Mouse (Mus musculus) intestine, embryonic 14.5 days (tissue): ENCODE measurements around the gene Lrrc56. TPM values are rescaled to one million over a fixed set of nuclear protein-coding genes. Genes with fewer than 3 reads are reported as not detected.
A peak's percentile ranks its signal among the peaks of the same experiment; 100 is the strongest.

Source experiments
- ATAC-seq: fragments of 200-750 bp; cut with Nextera tagmentation; replicated peaks from 2 replicates; pipeline ENCODE4 v1.8.0; 2017; ENCODE audit warnings: low read depth, moderate number of reproducible peaks, moderate TSS enrichment, moderate library complexity; ENCODE audit not compliant: low FRiP score, low TSS enrichment
- DNase-seq: peaks from one replicate; pipeline ENCODE4 v3.0.0-alpha.2; 2018; ENCODE audit warnings: low spot score
- H3K27ac ChIP-seq: fragments of 300-500 bp; sonication (generic); 2 replicates; pipeline ENCODE4 v1.5.1; 2014; ENCODE audit warnings: low read depth, mild to moderate bottlenecking, control low read depth
- H3K27me3 ChIP-seq: fragments of 300-500 bp; sonication (generic); replicated peaks from 2 replicates; pipeline ENCODE4 v1.6.1; 2014; ENCODE audit warnings: low read length, control low read depth; ENCODE audit not compliant: control insufficient read depth, insufficient read depth
- H3K36me3 ChIP-seq: fragments of 300-500 bp; sonication (generic); 2 replicates; pipeline ENCODE4 v1.6.1; 2014; ENCODE audit warnings: low read length, control low read depth; ENCODE audit not compliant: control insufficient read depth, insufficient read depth
- H3K4me1 ChIP-seq: fragments of 300-500 bp; sonication (generic); replicated peaks from 2 replicates; pipeline ENCODE4 v1.6.1; 2014; ENCODE audit warnings: low read length, control low read depth, mixed read lengths; ENCODE audit not compliant: control insufficient read depth, insufficient read depth
- H3K4me2 ChIP-seq: fragments of 300-500 bp; sonication (generic); 2 replicates; pipeline ENCODE4 v1.6.1; 2014; ENCODE audit warnings: low read length
- H3K4me3 ChIP-seq: fragments of 300-500 bp; sonication (generic); 2 replicates; pipeline ENCODE4 v1.5.1; 2014; ENCODE audit warnings: low read depth, low read length, control low read depth, mixed read lengths
- H3K9ac ChIP-seq: fragments of 300-500 bp; sonication (generic); 2 replicates; pipeline ENCODE4 v1.6.1; 2014; ENCODE audit warnings: mild to moderate bottlenecking, low read length
- H3K9me3 ChIP-seq: fragments of 300-500 bp; sonication (generic); 2 replicates; pipeline ENCODE4 v1.6.1; 2016; ENCODE audit warnings: low read length, control low read depth; ENCODE audit not compliant: control insufficient read depth
- WGBS: fragments of 180-500 bp; shearing (Covaris S2); extraction: QIAGEN DNeasy Blood & Tissue Kit; methylation state at CpG from one replicate; pipeline ENCODE4 v1.1.7; 2014; 5-methylcytosine and 5-hydroxymethylcytosine counted together
- polyA plus RNA-seq: library from polyadenylated mRNA; unstranded; fragments of >200 nt; fragmentation: Nextera tagmentation; extraction: Ambion mirVana; gene quantifications from 2 replicates; pipeline ENCODE4 v1.2.1, GENCODE M21; 2014

Lrrc56 gene
- polyA plus RNA-seq, 1 experiment from 2014 or later: 3.9 TPM

DNA sequence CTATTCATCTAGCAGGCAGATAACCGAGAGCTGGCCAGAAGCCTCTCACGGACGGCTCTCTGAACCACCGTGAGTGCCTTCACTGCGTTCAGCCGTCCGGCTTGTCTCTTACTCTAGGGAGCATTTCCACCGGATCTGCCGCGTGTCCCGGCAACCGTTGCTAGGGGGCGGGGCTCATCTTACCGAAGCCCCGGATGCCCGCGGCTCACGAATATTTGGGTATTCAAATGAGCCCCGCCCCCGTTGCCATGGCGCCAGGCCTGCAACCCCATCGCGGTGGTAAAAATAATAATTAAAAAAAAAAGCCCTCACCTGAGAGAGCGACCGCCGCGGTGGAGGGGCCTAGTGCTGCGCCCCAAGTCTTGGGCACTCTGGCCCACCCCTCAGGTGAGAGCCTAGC lies 873 bp downstream of the Lrrc56 start:
- Histone ChIP-seq H3K27ac (peak overlapping the region; percentile 62), H3K27me3 (no peaks in the 10 kb centered on the region), H3K4me1 (peaks cover 12% of the 10 kb centered on the region), H3K4me2 (peak overlapping the region; percentile 99), H3K4me3 (peak overlapping the region; percentile 91), H3K36me3 (peaks cover 23% of the 10 kb centered on the region), H3K9ac (peak overlapping the region; percentile 25), H3K9me3 (no peaks in the 10 kb centered on the region)
- DNase-seq: peak; percentile 95
- ATAC-seq: peak; percentile 37
- WGBS: under 1% methylated on average over 28 of the region's 28 CpGs

DNA sequence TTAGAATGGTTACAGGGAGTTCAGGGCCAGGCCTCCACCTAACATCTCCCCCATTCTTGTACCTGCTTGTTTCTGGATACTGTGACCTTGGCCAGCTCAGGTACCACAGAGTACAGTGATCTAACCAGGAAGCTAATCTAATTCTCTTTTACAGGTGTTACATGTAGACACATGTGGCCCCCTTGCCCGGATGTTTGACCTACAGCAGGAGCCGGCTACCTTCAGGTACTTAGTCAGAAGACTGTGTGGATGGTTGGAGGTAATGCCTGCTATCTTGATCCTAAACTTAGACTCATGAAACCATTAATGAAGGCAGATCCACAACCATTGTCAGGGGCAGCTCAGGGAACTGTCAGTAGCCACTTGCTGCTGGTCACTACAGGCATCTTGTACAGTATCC lies 1.8 kb downstream of the Lrrc56 start:
- H3K4me1 ChIP-seq: peaks cover 12% of the 10 kb centered on the region
- 88% methylated on average over 2 of the region's 2 CpGs for WGBS
- H3K9ac ChIP-seq: no peak overlapping the region
- peaks cover 14% of the 10 kb centered on the region for H3K36me3 ChIP-seq
- no peaks in the 10 kb centered on the region for H3K9me3 ChIP-seq
- ATAC-seq: no peak
- no peak overlapping the region for H3K27ac ChIP-seq
- no peak for DNase-seq
- H3K4me3 ChIP-seq: no peak overlapping the region
- no peaks in the 10 kb centered on the region for H3K27me3 ChIP-seq
- no peak overlapping the region; the same call in 1 of the 2 replicates for H3K4me2 ChIP-seq

DNA sequence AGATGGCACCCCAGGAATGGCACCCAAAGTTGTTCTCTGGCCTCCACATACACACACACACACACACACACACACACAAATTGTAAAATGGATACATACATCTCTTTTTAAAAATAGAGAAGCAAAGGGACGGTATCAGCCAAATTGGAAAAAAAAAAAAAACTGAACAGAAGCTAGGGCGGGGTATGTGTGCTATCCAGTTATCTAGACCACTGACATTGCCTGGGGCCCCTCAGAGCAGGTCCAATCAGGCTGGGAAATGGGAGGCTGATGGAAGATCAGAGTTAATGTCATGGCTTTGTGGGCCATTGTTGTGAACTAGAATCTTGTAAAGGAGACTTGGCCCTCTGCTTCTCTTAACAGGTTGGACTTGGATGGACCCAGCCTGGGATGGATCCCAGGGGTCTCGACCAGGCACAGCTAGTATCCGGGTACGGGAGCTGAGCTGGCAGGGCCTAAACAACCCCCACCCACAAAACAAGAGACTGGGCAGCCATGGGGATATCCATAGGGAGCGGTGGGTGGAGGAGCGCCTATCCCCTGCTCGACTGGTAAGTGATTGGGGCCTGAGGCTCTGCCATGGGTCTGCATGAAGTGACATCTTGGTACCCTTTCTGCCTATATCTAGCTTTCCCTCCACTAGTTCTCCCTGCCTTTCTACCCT lies 2.8 kb downstream of the Lrrc56 start:
- ATAC-seq: no peak
- Histone ChIP-seq H3K9ac (no peak overlapping the region), H3K4me2 (no peak overlapping the region), H3K4me3 (no peak overlapping the region), H3K4me1 (peaks cover 12% of the 10 kb centered on the region), H3K36me3 (peaks cover 4% of the 10 kb centered on the region), H3K27ac (no peak overlapping the region), H3K27me3 (no peaks in the 10 kb centered on the region), H3K9me3 (no peaks in the 10 kb centered on the region)
- DNase-seq: no peak
- whole genome bisulfite sequencing: 88% methylated on average over 8 of the region's 8 CpGs

DNA sequence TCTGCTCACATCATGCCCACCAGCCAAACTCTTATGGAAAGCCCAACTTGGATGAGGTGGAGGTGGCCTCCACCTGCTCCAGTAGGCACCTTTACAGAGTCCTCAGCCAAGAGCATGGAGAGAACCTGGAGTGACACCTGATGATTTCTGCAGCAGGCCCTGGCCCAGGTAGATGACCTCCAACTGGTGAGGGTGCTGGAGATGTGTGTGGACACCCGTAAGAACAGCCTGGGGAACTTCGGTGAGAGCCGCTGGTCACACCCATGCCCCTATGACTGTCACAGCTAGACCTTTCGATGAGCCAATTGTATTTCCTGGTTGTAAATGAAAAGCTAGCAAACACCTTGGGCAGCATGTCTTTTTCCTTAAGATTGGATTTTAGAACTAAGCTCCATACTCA lies 4.2 kb downstream of the Lrrc56 start:
- Histone ChIP-seq H3K27ac (no peak overlapping the region), H3K9me3 (no peaks in the 10 kb centered on the region), H3K4me1 (peaks cover 4% of the 10 kb centered on the region), H3K36me3 (no peaks in the 10 kb centered on the region; the same call in 1 of the 2 replicates), H3K4me3 (no peak overlapping the region), H3K4me2 (no peak overlapping the region), H3K9ac (no peak overlapping the region), H3K27me3 (no peaks in the 10 kb centered on the region)
- WGBS: 81% methylated on average over 4 of the region's 4 CpGs
- ATAC-seq (no peak), DNase-seq (no peak)

DNA sequence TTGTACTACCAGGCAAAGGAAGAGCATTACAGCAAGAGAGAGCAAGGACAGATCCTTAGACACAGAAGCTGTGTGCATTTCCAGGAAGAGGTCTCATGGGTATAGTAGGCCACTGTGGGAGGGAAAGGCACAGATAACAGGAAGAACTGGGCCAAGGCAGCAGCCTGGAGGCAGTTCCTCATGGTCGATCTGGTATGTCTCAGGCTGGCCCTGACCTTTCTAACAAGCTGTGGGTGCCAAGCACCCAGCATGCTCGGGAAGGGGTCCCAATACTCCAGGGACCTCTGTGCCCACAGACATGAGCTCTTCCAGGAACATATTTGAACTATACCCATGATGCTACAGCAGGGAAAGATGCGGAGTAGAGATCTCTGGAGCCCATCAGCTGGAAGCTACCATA lies 10.6 kb downstream of the Lrrc56 start:
- WGBS: 72% methylated on average over 3 of the region's 3 CpGs

DNA sequence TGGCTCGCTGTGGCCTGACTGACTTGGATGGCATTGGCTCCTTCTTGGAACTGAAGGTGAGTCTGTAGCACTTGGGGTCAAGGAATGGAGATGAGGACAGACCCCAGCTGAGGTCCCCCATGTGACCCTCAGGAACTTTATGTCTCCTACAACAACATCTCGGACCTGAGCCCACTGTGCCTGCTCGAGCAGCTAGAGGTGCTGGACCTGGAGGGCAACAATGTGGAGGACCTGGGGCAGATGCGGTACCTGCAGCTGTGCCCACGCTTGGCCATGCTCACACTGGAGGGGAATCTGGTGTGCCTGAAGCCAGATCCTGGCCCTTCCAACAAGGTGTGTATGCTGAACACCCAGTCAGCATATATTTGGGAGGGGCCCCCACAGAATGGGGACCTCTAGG lies 11.5 kb downstream of the Lrrc56 start:
- Histone ChIP-seq H3K27ac (no peak overlapping the region), H3K9me3 (no peaks in the 10 kb centered on the region), H3K36me3 (no peaks in the 10 kb centered on the region), H3K9ac (no peak overlapping the region), H3K4me1 (no peaks in the 10 kb centered on the region), H3K4me3 (no peak overlapping the region), H3K27me3 (no peaks in the 10 kb centered on the region), H3K4me2 (no peak overlapping the region)
- 92% methylated on average over 5 of the region's 5 CpGs for WGBS
- DNase-seq (no peak), ATAC-seq (no peak)

More for the DNA sequence above, 10.6 kb downstream of the Lrrc56 start:
- no peak overlapping the region for H3K4me2 ChIP-seq
- no peak overlapping the region for H3K9ac ChIP-seq
- H3K36me3 ChIP-seq: no peaks in the 10 kb centered on the region; the same call in 1 of the 2 replicates
- H3K9me3 ChIP-seq: no peaks in the 10 kb centered on the region
- no peak overlapping the region for H3K4me3 ChIP-seq
- H3K4me1 ChIP-seq: no peaks in the 10 kb centered on the region
- DNase-seq (no peak), ATAC-seq (no peak)
- no peak overlapping the region for H3K27ac ChIP-seq
- no peaks in the 10 kb centered on the region for H3K27me3 ChIP-seq

DNA sequence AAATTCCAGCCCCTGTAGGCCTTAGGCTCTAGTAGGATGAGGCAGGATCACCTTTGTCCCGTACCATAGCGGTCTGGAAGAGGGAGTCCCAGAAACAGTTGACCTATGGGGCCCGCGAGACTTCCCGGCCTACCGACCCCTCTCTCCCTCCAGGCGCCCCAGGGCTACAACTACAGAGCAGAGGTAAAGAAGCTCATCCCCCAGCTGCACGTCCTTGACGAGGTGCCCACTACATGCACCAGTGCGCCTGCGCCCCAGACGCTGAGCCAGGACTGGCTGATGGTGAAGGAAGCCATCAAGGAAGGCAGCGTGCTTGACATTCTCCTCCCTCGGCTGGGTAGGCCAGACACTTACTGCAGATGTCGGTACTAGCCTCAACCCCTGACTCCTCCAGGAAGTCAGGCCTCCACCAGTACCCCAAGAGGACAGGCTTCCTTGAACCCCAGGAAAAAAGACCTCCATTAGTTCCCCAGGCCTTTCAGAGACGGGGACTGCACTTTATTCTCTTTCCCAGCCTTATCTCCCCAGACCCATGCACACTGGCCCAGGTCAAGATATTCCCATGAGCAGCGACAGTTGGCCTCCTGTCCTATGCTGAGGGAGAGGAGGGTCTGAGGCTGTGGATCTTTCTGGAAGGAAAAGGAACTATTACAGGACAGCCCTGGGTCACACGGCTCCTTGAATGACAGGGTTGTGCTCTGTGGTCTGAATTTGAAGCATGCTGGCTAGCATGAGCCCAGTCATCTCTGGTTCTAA lies 12.4 kb downstream of the Lrrc56 start:
- Histone ChIP-seq H3K9ac (no peak overlapping the region), H3K4me2 (no peak overlapping the region), H3K36me3 (no peaks in the 10 kb centered on the region), H3K9me3 (no peaks in the 10 kb centered on the region), H3K4me1 (no peaks in the 10 kb centered on the region), H3K27ac (no peak overlapping the region), H3K4me3 (no peak overlapping the region), H3K27me3 (no peaks in the 10 kb centered on the region)
- DNase-seq (no peak), ATAC-seq (no peak)
- WGBS: 92% methylated on average over 18 of the region's 18 CpGs

DNA sequence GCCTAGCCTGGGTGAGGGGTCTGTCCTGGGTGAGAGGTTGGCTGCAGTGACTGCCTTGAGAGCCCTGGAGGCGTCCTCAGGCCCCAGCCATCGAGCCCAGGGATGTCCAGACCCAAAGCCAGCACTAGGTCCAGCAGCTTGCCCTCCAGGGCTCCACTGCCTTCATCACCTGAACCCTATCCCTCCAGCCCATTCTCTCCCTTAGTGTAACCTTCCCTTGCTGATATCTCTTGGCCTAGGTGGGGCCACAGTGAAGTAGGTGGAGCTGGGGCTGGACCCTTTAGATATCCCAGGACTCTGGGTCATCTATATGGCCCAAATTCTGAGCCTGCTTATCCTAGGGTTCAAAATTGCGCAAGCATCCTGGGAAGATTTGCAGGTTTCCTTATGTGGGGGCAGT lies 15.6 kb downstream of the Lrrc56 start:
- Histone ChIP-seq H3K9me3 (no peaks in the 10 kb centered on the region), H3K4me1 (no peaks in the 10 kb centered on the region), H3K27me3 (no peaks in the 10 kb centered on the region), H3K4me2 (no peak overlapping the region), H3K27ac (no peak overlapping the region), H3K9ac (no peak overlapping the region), H3K36me3 (no peaks in the 10 kb centered on the region), H3K4me3 (no peak overlapping the region)
- ATAC-seq (no peak), DNase-seq (no peak)
- WGBS: 74% methylated on average over 3 of the region's 3 CpGs

DNA sequence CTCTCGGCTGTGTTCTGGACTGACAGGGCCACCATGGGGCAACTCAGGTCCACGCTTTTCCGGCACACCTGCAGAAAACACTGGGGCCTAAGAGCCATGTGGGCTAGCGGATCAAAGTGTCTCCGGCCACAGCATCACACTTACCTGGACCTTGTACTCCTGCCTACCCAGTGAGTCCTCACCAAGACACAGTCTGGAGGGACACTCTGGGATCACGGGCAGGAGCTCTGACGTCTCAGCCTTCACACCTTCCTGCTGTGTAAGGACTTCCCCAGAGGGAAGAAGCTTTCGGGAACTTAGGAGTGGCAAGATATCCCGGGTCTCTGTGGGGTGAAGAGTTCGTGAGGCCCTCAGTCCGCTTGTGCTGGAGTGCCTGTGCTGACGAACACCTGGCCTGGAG lies 16.2 kb downstream of the Lrrc56 start:
- no peak for DNase-seq
- Histone ChIP-seq H3K4me3 (no peak overlapping the region), H3K36me3 (no peaks in the 10 kb centered on the region), H3K9ac (no peak overlapping the region), H3K27me3 (no peaks in the 10 kb centered on the region), H3K27ac (no peak overlapping the region), H3K4me2 (no peak overlapping the region), H3K9me3 (no peaks in the 10 kb centered on the region), H3K4me1 (peaks cover 4% of the 10 kb centered on the region; the same call in 1 of the 2 replicates)
- WGBS: 65% methylated on average over 12 of the region's 12 CpGs
- no peak for ATAC-seq
